Mouse (Mus musculus) MEL (cell line): Measurements from ENCODE around the gene Ube2j1.

Experiments used
- GATA1 ChIP-seq: IDR thresholded peaks from 2 replicates; pipeline ENCODE4 v1.6.1; 2011; ENCODE audit warnings: low read depth, low read length, improper control_type of control experiment
- POLR2A ChIP-seq, 2 experiments: IDR thresholded peaks; 2 replicates each; pipeline ENCODE4 v1.6.1; 2011 to 2012; ENCODE audit warnings: low read length in 2 of 2, mild to moderate bottlenecking in 2 of 2, control low read depth in 1 of 2, improper control_type of control experiment in 1 of 2, low read depth in 1 of 2, moderate library complexity in 1 of 2; ENCODE audit not compliant: control insufficient read depth in 1 of 2, insufficient read depth in 1 of 2, poor library complexity in 1 of 2

DNA sequence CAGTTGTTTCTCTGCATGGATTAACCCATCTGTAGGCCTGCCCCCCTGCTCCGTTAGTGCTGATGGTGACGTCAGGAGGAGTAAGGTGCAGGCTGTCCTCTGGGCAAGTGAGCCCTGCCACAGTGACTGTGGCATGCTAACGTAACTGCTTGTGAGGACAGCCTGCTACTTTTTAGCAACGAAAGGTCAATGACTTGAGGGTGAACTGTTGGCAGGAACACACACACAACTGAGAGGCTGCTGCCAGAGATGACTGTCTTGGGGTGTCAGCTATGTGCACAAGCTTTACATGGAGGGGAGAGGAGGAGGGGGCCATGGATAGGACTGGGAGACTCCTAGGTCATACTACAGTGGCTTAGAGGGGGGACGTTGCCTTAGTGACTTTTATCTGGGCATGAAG lies 43.6 kb downstream of the Ube2j1 start:
- TF ChIP-seq POLR2A (IDR thresholded peaks at IDR 0.05; ENCODE audit: control insufficient read depth in 1 of 2, insufficient read depth in 1 of 2, low read depth in 1 of 2, low read length in 2 of 2, poor library complexity in 1 of 2) (no peak), GATA1 (no peak)
